In the genomic region with DNA sequence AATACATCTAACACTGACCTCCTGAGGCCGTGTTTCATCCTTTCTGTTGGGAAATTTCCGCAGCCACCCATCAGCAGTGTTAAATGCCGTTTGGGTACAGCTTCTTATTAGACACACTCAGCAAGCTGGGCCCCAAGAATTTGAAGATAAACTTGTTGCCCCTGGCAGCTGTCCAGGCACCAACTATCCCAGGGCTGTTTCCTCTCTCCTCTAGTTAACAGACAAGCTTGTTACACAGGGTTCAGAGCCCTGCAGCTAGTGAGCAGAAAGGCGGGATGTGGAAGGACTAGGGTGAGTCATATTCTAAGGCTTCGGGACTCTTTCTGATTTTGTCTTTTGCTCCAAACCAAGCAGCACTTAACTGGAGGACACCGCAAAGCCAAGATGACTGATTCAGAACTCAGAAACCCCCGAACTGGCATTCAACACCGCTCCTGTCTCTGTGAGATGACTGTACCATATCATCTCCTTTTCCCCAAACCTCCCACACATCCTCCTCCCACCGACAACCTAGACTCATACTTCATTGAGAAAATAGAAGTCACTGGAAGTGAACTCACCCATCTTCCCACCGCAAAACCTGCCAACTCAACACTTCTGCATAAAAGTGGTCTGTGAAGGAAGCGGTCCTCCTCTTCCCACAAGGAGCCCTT, we compare ENCODE assay signal across 13 mouse cellular contexts.
DNase-seq lines count a peak whose midpoint lies in the region; ATAC-seq and TF ChIP-seq lines count a peak whose summit lies in the region.
"Had no signal": no experiment of that assay in that cellular context is flagged by ENCODE, and none has a peak within 500 bp of the region (broad histone marks: within the 10 kb centered on the region; RNA-seq: fewer than 3 reads in every experiment).

No protein-coding gene starts in this region.

- H3K27me3 ChIP-seq in liver, postnatal 0 days (ENCODE audit: insufficient read depth, low read length): no peaks in the 10 kb centered on the region
- no peaks in the 10 kb centered on the region for H3K27me3 ChIP-seq in liver, embryonic 12.5 days (replicated peaks)
- no peaks in the 10 kb centered on the region for H3K27me3 ChIP-seq in CH12.LX (replicated peaks)
- no peaks in the 10 kb centered on the region for H3K27me3 ChIP-seq in hindbrain, embryonic 11.5 days (ENCODE audit: control insufficient read depth, insufficient read depth, low read length)
- no peaks in the 10 kb centered on the region for H3K27me3 ChIP-seq in hindbrain, embryonic 16.5 days (replicated peaks; ENCODE audit: control insufficient read depth, insufficient read depth, low read length)
- H3K27me3 ChIP-seq in intestine, embryonic 15.5 days (replicated peaks): no peaks in the 10 kb centered on the region
- H3K27me3 ChIP-seq: limb, embryonic 15.5 days had no signal

- no peak for TF ChIP-seq EP300 in liver, postnatal 0 days (IDR thresholded peaks at IDR 0.05; ENCODE audit: low read depth)
- no peak for TF ChIP-seq EP300 in CH12.LX (IDR thresholded peaks at IDR 0.05; ENCODE audit: low read length)

- 70% methylated on average over 11 of the region's 11 CpGs for WGBS in liver, postnatal 0 days (ENCODE audit: insufficient replicate concordance)
- WGBS in liver, embryonic 12.5 days (ENCODE audit: insufficient replicate concordance): 63% methylated on average over 11 of the region's 11 CpGs
- 89% methylated on average over 11 of the region's 11 CpGs for WGBS in hindbrain, embryonic 11.5 days
- WGBS in hindbrain, embryonic 16.5 days: 88% methylated on average over 11 of the region's 11 CpGs
- 74% methylated on average over 11 of the region's 11 CpGs for whole genome bisulfite sequencing in intestine, embryonic 15.5 days

- H3K9ac ChIP-seq in liver, postnatal 0 days (replicated peaks): no peak overlapping the region
- no peak overlapping the region for H3K9ac ChIP-seq in liver, embryonic 12.5 days
- no peak overlapping the region for H3K9ac ChIP-seq in CH12.LX (ENCODE audit: insufficient read depth, low read depth)
- no peak overlapping the region for H3K9ac ChIP-seq in hindbrain, embryonic 11.5 days (ENCODE audit: low read depth, low read length)
- no peak overlapping the region for H3K9ac ChIP-seq in hindbrain, embryonic 16.5 days (ENCODE audit: low read depth, low read length)
- H3K9ac ChIP-seq in intestine, embryonic 15.5 days: no peak overlapping the region
- H3K9ac ChIP-seq: limb, embryonic 15.5 days had no signal

- H3K4me1 ChIP-seq in liver, postnatal 0 days (ENCODE audit: insufficient read depth): no peaks in the 10 kb centered on the region
- H3K4me1 ChIP-seq in liver, embryonic 12.5 days: no peaks in the 10 kb centered on the region
- H3K4me1 ChIP-seq in CH12.LX (ENCODE audit: control insufficient read depth in 1 of 2, insufficient read depth in 2 of 2): 0 out of 4 replicates have a peak, but pooled peaks cover 0 to 2% of the 10 kb centered on the region in 2 experiments
- H3K4me1 ChIP-seq in hindbrain, embryonic 11.5 days (replicated peaks; ENCODE audit: control insufficient read depth, insufficient read depth, low read length): no peaks in the 10 kb centered on the region
- no peaks in the 10 kb centered on the region for H3K4me1 ChIP-seq in hindbrain, embryonic 16.5 days (ENCODE audit: control insufficient read depth, insufficient read depth, low read depth, low read length)
- H3K4me1 ChIP-seq in intestine, embryonic 15.5 days (replicated peaks): no peaks in the 10 kb centered on the region

- no peak for TF ChIP-seq RAD21 in CH12.LX (IDR thresholded peaks at IDR 0.05; ENCODE audit: low read depth, low read length)

- H3K36me3 ChIP-seq in liver, postnatal 0 days (replicated peaks; ENCODE audit: insufficient read depth, low read length): no peaks in the 10 kb centered on the region
- no peaks in the 10 kb centered on the region for H3K36me3 ChIP-seq in liver, embryonic 12.5 days
- H3K36me3 ChIP-seq in CH12.LX (replicated peaks in 1 of 2; ENCODE audit: control insufficient read depth in 1 of 2, insufficient read depth in 1 of 2, low read length in 1 of 2): no peaks in the 10 kb centered on the region
- no peaks in the 10 kb centered on the region for H3K36me3 ChIP-seq in hindbrain, embryonic 11.5 days (ENCODE audit: control insufficient read depth, insufficient read depth, low read length)
- H3K36me3 ChIP-seq in hindbrain, embryonic 16.5 days (ENCODE audit: control insufficient read depth, insufficient read depth, low read length): no peaks in the 10 kb centered on the region
- no peaks in the 10 kb centered on the region for H3K36me3 ChIP-seq in intestine, embryonic 15.5 days
- H3K36me3 ChIP-seq: limb, embryonic 15.5 days had no signal

- no peaks in the 10 kb centered on the region for H3K79me2 ChIP-seq in CH12.LX (replicated peaks; ENCODE audit: control insufficient read depth, extremely low read depth, insufficient read depth, poor library complexity, severe bottlenecking)

- no peak overlapping the region for H3K27ac ChIP-seq in liver, postnatal 0 days (ENCODE audit: low read depth)
- H3K27ac ChIP-seq in liver, embryonic 12.5 days: no peak overlapping the region
- H3K27ac ChIP-seq in CH12.LX (ENCODE audit: insufficient read depth, low read depth): no peak overlapping the region
- H3K27ac ChIP-seq in left cerebral cortex, adult 2 months: no peak overlapping the region
- H3K27ac ChIP-seq in hindbrain, embryonic 11.5 days (ENCODE audit: low read depth, low read length): no peak overlapping the region
- H3K27ac ChIP-seq in hindbrain, embryonic 16.5 days (ENCODE audit: low read depth, low read length): no peak overlapping the region
- H3K27ac ChIP-seq in intestine, embryonic 15.5 days: no peak overlapping the region
- H3K27ac ChIP-seq: heart, adult 2 months; limb, embryonic 15.5 days had no signal

- in situ Hi-C loops in CH12.LX (cut with MboI; ENCODE audit: low pct_ligation_motif_present, low pct_unique_long_range_greater_than_20kb, low sequenced_read_pairs): no loop called here

- no peak for ATAC-seq in liver, postnatal 0 days
- ATAC-seq in liver, embryonic 12.5 days: no peak
- ATAC-seq in hindbrain, embryonic 11.5 days (ENCODE audit: low FRiP score): no peak
- ATAC-seq in hindbrain, embryonic 16.5 days: no peak
- ATAC-seq in intestine, embryonic 15.5 days: no peak

- intact Hi-C loops in left cerebral cortex, adult 2 months (cut with DNase I): loop anchor here (2.0 kb wide), 1 partner anchor 84 kb away; no protein-coding TSS in a partner anchor

- H3K4me2 ChIP-seq in liver, postnatal 0 days (ENCODE audit: low read depth, low read length): no peak overlapping the region
- H3K4me2 ChIP-seq in liver, embryonic 12.5 days: no peak overlapping the region
- peak overlapping the region; percentile 32; the same call in 1 of the 2 replicates for H3K4me2 ChIP-seq in CH12.LX (ENCODE audit: insufficient read depth, low read depth, poor library complexity, severe bottlenecking)
- no peak overlapping the region for H3K4me2 ChIP-seq in hindbrain, embryonic 11.5 days (replicated peaks; ENCODE audit: low read depth, low read length)
- H3K4me2 ChIP-seq in hindbrain, embryonic 16.5 days (ENCODE audit: low read length): no peak overlapping the region
- no peak overlapping the region for H3K4me2 ChIP-seq in intestine, embryonic 15.5 days (replicated peaks)
- H3K4me2 ChIP-seq: limb, embryonic 15.5 days had no signal

- TF ChIP-seq CTCF in liver, postnatal 0 days (IDR thresholded peaks at IDR 0.05; ENCODE audit: low read depth): no peak
- no peak for TF ChIP-seq CTCF in CH12.LX (conservative IDR thresholded peaks at IDR 0.05 in 1 of 2, IDR thresholded peaks at IDR 0.05 in 1 of 2; ENCODE audit: low read depth in 2 of 2, low read length in 2 of 2)
- TF ChIP-seq CTCF in left cerebral cortex, adult 2 months (IDR thresholded peaks at IDR 0.05): no peak

- TF ChIP-seq POLR2A in CH12.LX (IDR thresholded peaks at IDR 0.05; ENCODE audit: low read depth, low read length): no peak

- dilution Hi-C loops in CH12.LX (cut with MboI; ENCODE audit: extremely low pct_ligation_motif_present, extremely low pct_unique_long_range_greater_than_20kb, low sequenced_read_pairs): no loop called here

- no peak overlapping the region for H3K4me3 ChIP-seq in liver, postnatal 0 days (ENCODE audit: low read depth, low read length)
- H3K4me3 ChIP-seq in liver, embryonic 12.5 days: no peak overlapping the region
- H3K4me3 ChIP-seq in CH12.LX (replicated peaks in 1 of 3; ENCODE audit: low read depth in 2 of 3, low read length in 2 of 3, poor library complexity in 1 of 3): no peak overlapping the region
- H3K4me3 ChIP-seq in left cerebral cortex, adult 2 months: no peak overlapping the region
- no peak overlapping the region for H3K4me3 ChIP-seq in hindbrain, embryonic 11.5 days (ENCODE audit: low read depth, low read length)
- H3K4me3 ChIP-seq in hindbrain, embryonic 16.5 days (ENCODE audit: low read length): no peak overlapping the region
- H3K4me3 ChIP-seq in intestine, embryonic 15.5 days (replicated peaks): no peak overlapping the region
- H3K4me3 ChIP-seq: heart, adult 2 months; limb, embryonic 15.5 days had no signal

- peak; percentile 22 for DNase-seq in liver, postnatal 0 days
- no peak for DNase-seq in CH12.LX (ENCODE audit: extremely low read depth)
- DNase-seq in adrenal gland, postnatal 25 days: peak; percentile 23
- DNase-seq in left cerebral cortex, adult 2 months (ENCODE audit: extremely low spot score in 1 of 2, low spot score in 2 of 2): peak; percentile 37 to 53
- DNase-seq in hindbrain, embryonic 11.5 days (ENCODE audit: low spot score): no peak
- DNase-seq: kidney, adult 2 months; lung, postnatal 36 days; thymus, adult 18-20 months had no signal

- H3K9me3 ChIP-seq in liver, postnatal 0 days (ENCODE audit: low read length): no peaks in the 10 kb centered on the region
- H3K9me3 ChIP-seq in liver, embryonic 12.5 days (replicated peaks): no peaks in the 10 kb centered on the region
- H3K9me3 ChIP-seq in CH12.LX (replicated peaks; ENCODE audit: low read length): no peaks in the 10 kb centered on the region
- no peaks in the 10 kb centered on the region for H3K9me3 ChIP-seq in hindbrain, embryonic 11.5 days (ENCODE audit: control insufficient read depth, low read length)
- H3K9me3 ChIP-seq in hindbrain, embryonic 16.5 days (ENCODE audit: control insufficient read depth, low read length): no peaks in the 10 kb centered on the region
- no peaks in the 10 kb centered on the region for H3K9me3 ChIP-seq in intestine, embryonic 15.5 days
- H3K9me3 ChIP-seq: limb, embryonic 15.5 days had no signal

TF ChIP-seq in CH12.LX, 34 proteins besides CTCF, POLR2A, EP300 and RAD21 (continues in another document):
- no peak for TF ChIP-seq MEF2A (IDR thresholded peaks at IDR 0.05; ENCODE audit: borderline replicate concordance, low read depth, low read length)
- TF ChIP-seq SMC3 (IDR thresholded peaks at IDR 0.05; ENCODE audit: low read depth, low read length): no peak
- TF ChIP-seq HCFC1 (IDR thresholded peaks at IDR 0.05; ENCODE audit: low read depth, low read length): no peak
- TF ChIP-seq SIN3A (IDR thresholded peaks at IDR 0.05; ENCODE audit: low read length): no peak
- no peak for TF ChIP-seq USF1 (IDR thresholded peaks at IDR 0.05; ENCODE audit: low read depth, low read length)
- no peak for TF ChIP-seq TBP (conservative IDR thresholded peaks at IDR 0.05; ENCODE audit: low read depth, low read length)
- TF ChIP-seq MXI1 (IDR thresholded peaks at IDR 0.05; ENCODE audit: low read depth, low read length): no peak
- no peak for TF ChIP-seq POLR2AphosphoS2 (IDR thresholded peaks at IDR 0.05; ENCODE audit: low read depth, low read length)
- no peak for TF ChIP-seq JUN (IDR thresholded peaks at IDR 0.05; ENCODE audit: insufficient read depth, low read depth, low read length)

Comparison
In these comparisons a context has a peak if more than half of its experiments do, and no peak if none do; other contexts are left out.
1. DNase-seq: peak in liver, postnatal 0 days (single experiment), adrenal gland, postnatal 25 days (single experiment) and left cerebral cortex, adult 2 months (2 of 2); none in CH12.LX (single experiment) and hindbrain, embryonic 11.5 days (single experiment).